Mouse (Mus musculus): ENCODE results near the gene Pi16. TPM values are rescaled to one million over a fixed set of nuclear protein-coding genes. Genes with fewer than 3 reads are reported as not detected.

The Pi16 gene
- polyA plus RNA-seq, 1 experiment: 0.61 TPM

DNA sequence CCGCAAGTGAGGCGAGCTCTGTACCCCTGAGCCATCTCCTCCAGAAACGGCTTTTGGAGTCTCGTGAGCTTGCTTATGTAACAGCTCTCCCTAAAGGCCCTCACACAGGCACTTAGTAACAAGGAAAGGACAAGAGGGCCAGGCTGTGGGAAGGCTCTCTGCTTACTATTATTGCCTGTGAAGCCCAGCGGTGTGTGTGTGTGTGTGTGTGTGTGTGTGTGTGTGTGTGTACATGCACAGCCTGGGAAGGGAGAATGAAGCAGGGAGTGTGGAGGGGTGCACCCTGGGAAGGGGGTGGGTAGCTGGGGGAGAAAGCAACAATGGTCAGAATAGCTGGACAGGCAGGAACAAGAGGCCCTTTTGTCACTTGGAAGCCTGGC, 38.0 kb downstream of the Pi16 start:
- Histone ChIP-seq H3K4me1 (ENCODE audit: control insufficient read depth, insufficient read depth, low read length) (no peaks in the 10 kb centered on the region), H3K27ac (ENCODE audit: insufficient read depth, low read length) (no peak overlapping the region), H3K4me3 (ENCODE audit: insufficient read depth, low read length) (no peak overlapping the region)
- TF ChIP-seq CTCF (IDR thresholded peaks at IDR 0.05; ENCODE audit: borderline replicate concordance, insufficient read depth, low read length) (no peak), POLR2A (IDR thresholded peaks at IDR 0.05; ENCODE audit: low read depth, low read length) (no peak)

DNA sequence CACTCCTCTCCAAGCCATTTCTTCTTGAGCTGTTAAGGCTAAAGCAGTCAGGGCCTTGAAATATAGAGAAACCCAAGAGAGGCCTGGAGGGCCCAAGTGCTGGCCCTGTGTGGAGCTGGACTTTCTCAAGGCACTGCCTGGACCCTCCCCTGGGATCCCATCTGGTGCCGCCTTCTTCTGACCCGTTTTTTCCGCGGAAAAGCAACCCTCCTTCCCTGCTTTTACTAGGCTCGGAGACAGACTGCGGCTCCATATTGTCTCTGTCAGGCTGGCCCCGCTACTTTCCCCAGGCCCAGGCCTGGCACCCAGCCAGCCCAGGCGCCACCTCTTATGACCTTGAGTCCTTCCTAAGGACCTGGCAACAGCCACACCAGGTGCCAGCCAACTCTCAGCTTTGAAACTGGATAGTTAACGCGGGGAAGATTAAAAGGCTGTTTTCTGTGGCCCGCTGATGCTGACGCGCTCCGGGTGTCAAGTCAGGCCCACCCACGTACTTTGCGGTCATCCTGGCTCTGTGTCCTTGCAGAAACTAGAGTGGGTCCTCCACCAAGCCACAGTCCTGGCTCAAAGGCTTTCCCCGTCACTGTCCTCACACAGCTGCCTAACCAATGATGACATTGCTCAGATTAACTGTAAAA, 38.5 kb downstream of the Pi16 start:
- TF ChIP-seq CTCF (IDR thresholded peaks at IDR 0.05; ENCODE audit: borderline replicate concordance, insufficient read depth, low read length) (no peak), POLR2A (IDR thresholded peaks at IDR 0.05; ENCODE audit: low read depth, low read length) (no peak)
- no peak overlapping the region for H3K27ac ChIP-seq (ENCODE audit: insufficient read depth, low read length)

DNA sequence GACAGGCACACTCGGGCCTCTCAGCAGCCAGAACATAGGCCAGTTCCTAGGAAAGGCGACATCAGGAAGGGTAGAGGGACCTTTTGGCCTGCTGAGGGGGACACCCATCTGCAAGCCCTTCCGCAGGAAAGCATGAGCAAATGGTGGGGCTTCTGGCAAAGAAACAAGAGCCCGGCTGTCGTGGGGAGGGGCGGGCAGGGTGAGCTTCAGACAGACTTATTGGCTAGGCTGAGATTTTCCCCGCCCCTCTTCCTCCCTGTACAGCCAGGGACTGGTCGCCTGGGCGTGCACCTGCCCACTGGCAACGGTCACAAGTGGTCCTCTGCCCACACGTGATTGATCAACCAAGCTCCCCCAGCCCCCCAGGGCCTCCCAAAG, 39.0 kb downstream of the Pi16 start:
- no peak for TF ChIP-seq POLR2A (IDR thresholded peaks at IDR 0.05; ENCODE audit: low read depth, low read length)
- no peak for TF ChIP-seq CTCF (IDR thresholded peaks at IDR 0.05; ENCODE audit: borderline replicate concordance, insufficient read depth, low read length)
- H3K4me1 ChIP-seq (ENCODE audit: control insufficient read depth, insufficient read depth, low read length): no peaks in the 10 kb centered on the region
- H3K27ac ChIP-seq (ENCODE audit: insufficient read depth, low read length): no peak overlapping the region
- H3K4me3 ChIP-seq (ENCODE audit: insufficient read depth, low read length): no peak overlapping the region

More for the DNA sequence above, 38.5 kb downstream of the Pi16 start:
- no peak overlapping the region for H3K4me3 ChIP-seq (ENCODE audit: insufficient read depth, low read length)
- H3K4me1 ChIP-seq (ENCODE audit: control insufficient read depth, insufficient read depth, low read length): no peaks in the 10 kb centered on the region

DNA sequence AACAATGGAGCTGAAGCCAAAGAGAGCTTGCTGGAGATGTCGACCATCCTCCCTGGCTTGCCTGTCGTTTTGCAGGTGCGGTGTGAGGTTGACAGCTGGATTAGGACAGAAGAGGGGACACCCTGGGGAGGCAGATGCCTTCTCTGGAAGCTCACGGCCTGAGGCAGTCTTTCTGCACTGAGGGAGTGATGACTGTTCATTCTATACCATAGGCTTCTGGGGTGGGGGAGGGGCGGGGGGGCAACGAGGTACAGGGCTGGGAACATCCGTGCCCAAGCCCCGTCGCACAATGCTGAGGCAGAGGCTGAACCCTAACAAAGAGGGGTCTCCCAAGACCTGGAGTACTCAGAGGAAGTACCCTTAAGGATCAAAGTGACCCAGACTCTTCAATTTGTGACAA, 39.4 kb downstream of the Pi16 start:
- Histone ChIP-seq H3K4me3 (ENCODE audit: insufficient read depth, low read length) (no peak overlapping the region), H3K4me1 (ENCODE audit: control insufficient read depth, insufficient read depth, low read length) (no peaks in the 10 kb centered on the region), H3K27ac (ENCODE audit: insufficient read depth, low read length) (no peak overlapping the region)
- TF ChIP-seq POLR2A (IDR thresholded peaks at IDR 0.05; ENCODE audit: low read depth, low read length) (no peak), CTCF (IDR thresholded peaks at IDR 0.05; ENCODE audit: borderline replicate concordance, insufficient read depth, low read length) (no peak)

DNA sequence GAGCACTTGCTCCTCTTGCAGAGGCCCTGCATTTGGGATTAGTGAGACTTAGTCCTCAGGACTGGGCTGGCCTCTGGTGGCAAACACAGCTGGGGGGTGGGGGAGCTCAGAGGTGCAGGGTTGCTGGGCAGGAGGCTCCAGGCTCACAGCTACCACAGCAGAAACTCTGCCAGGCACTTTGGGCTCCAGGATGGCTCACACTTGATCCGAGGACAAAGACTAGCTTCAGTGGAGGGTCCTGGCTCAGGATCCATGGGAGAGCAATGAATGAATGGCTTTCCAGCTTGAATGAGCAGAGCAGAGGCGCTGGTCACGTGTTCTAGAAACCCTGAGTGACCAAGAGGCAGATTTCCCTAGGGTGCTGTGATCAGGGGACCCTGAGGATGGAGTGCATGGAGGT, 41.4 kb downstream of the Pi16 start:
- no peak for TF ChIP-seq CTCF (IDR thresholded peaks at IDR 0.05; ENCODE audit: borderline replicate concordance, insufficient read depth, low read length)
- no peak for TF ChIP-seq POLR2A (IDR thresholded peaks at IDR 0.05; ENCODE audit: low read depth, low read length)
- no peak overlapping the region for H3K4me3 ChIP-seq (ENCODE audit: insufficient read depth, low read length)
- no peaks in the 10 kb centered on the region for H3K4me1 ChIP-seq (ENCODE audit: control insufficient read depth, insufficient read depth, low read length)
- no peak overlapping the region for H3K27ac ChIP-seq (ENCODE audit: insufficient read depth, low read length)

DNA sequence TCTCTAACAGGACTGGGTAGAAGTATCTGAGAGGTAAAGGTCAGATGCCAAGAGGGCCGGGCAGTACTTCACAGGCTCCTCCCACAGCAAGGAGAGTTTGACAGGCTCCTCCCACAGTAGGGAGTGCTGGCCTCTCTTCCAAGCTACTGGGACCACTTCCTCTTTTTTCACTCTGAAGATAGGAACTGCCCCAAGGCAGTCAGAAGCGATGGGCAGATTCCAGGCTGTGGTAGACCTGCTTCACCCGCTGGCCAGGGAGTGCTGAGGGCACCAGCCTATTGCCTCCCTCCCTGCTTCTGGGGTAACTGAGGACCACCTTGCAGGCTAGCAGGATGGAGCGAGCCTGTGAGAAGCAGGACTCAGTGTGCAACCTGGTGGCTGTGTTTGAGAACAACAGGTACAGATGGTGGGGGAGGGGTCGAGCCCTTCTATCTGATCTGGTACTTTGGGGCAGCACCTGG, 43.3 kb downstream of the Pi16 start, which contains the start of gene Fgd2:
Gene Fgd2 (plus strand): TSS at position 154 of the 461 bp plus-strand sequence.
- H3K27ac ChIP-seq (ENCODE audit: insufficient read depth, low read length): no peak within 1 kb of the TSS
- TF ChIP-seq CTCF (IDR thresholded peaks at IDR 0.05; ENCODE audit: borderline replicate concordance, insufficient read depth, low read length) (no peak; the same call in 1 of the 2 replicates), POLR2A (IDR thresholded peaks at IDR 0.05; ENCODE audit: low read depth, low read length) (no peak)
- H3K4me1 ChIP-seq (ENCODE audit: control insufficient read depth, insufficient read depth, low read length): no peaks in the 10 kb centered on the region

DNA sequence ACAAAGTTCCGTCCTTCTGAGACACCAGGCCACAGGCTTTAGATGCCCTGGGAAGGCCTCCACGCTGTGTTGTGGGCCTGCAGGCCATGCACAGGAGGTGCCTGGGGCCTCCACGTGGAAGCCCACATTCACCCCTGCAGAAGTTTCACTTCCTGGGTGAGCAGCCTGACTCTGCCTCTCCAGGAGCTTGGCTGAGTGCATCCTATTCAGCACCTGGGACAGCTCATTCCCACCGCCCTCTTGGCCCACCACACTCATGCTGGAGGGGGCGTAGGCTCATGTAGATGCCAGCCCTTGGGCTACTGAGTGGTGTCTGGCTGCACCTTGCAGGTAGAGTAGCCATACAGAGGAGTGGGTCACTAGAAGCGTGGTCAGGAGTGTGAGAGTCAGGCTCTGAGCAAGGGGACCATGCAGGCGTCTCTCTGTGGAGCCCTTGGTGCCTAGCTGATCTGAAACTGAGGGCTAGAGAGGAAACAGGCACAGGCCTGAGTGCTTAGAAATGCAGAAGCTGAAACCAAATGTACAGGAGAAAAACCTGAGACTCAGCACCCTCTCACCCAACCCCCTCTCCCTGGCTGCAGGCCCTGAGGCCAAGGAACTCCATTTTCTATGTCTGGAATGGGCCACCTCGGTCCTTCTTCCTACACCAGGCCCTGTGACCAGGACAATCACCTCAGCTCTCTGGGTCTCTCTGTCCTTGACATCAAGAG, 44.7 kb downstream of the Pi16 start:
- H3K27ac ChIP-seq (ENCODE audit: insufficient read depth, low read length): no peak overlapping the region
- H3K4me1 ChIP-seq (ENCODE audit: control insufficient read depth, insufficient read depth, low read length): no peaks in the 10 kb centered on the region
- TF ChIP-seq CTCF (IDR thresholded peaks at IDR 0.05; ENCODE audit: borderline replicate concordance, insufficient read depth, low read length) (no peak), POLR2A (IDR thresholded peaks at IDR 0.05; ENCODE audit: low read depth, low read length) (no peak)
- no peak overlapping the region for H3K4me3 ChIP-seq (ENCODE audit: insufficient read depth, low read length)

More for the DNA sequence above, 43.3 kb downstream of the Pi16 start, which contains the start of gene Fgd2:
- no peak within 1 kb of the TSS for H3K4me3 ChIP-seq (ENCODE audit: insufficient read depth, low read length)

DNA sequence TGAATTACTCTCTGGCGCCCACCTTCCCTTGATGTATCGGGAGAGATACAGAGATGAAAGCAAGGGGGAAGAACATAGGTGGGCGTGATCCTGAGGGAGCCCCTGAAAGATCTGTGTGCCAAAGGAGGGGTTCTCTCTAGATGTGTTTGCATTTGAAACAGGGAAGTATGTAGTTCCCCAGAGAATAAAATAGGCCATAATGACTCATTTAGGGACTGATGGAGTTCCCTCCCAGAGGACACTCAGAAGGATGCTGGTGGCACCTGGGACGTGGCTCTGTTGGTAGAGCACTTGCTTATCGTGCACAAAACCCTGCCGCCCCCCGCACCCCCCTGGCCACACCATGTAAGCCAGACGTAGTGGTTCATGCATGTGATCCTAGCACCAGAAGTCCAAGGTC, 45.6 kb downstream of the Pi16 start:
- no peak for TF ChIP-seq CTCF (IDR thresholded peaks at IDR 0.05; ENCODE audit: borderline replicate concordance, insufficient read depth, low read length)
- Histone ChIP-seq H3K27ac (ENCODE audit: insufficient read depth, low read length) (no peak overlapping the region), H3K4me1 (ENCODE audit: control insufficient read depth, insufficient read depth, low read length) (no peaks in the 10 kb centered on the region), H3K4me3 (ENCODE audit: insufficient read depth, low read length) (no peak overlapping the region)

DNA sequence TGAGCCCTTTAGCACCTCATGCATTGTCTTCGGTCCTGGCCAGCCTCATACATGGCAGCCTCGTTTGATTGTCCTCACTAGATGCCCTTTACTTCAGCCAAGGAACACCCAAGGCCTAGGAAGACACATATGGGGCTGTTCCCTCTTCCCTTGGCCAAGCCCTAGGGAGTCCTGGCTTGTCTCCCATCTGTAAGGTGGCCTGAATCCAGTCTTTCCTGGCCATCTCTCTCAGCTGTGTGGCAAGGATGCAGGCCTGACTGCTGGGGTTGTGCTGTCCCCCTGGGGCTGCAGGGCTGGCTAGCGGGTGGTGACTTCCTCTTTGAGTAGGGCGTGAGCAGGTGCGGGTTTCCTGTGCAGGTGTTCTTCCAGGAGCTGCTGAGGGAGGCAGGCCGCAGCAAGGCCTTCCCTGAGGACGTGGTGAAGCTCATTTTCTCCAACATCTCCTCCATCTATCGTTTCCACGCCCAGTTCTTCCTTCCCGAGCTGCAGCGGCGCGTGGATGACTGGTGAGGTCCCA, 47.7 kb downstream of the Pi16 start:
- Histone ChIP-seq H3K4me3 (ENCODE audit: insufficient read depth, low read length) (no peak overlapping the region), H3K4me1 (ENCODE audit: control insufficient read depth, insufficient read depth, low read length) (no peaks in the 10 kb centered on the region), H3K27ac (ENCODE audit: insufficient read depth, low read length) (no peak overlapping the region)
- no peak for TF ChIP-seq CTCF (IDR thresholded peaks at IDR 0.05; ENCODE audit: borderline replicate concordance, insufficient read depth, low read length)
- no peak for TF ChIP-seq POLR2A (IDR thresholded peaks at IDR 0.05; ENCODE audit: low read depth, low read length)

DNA sequence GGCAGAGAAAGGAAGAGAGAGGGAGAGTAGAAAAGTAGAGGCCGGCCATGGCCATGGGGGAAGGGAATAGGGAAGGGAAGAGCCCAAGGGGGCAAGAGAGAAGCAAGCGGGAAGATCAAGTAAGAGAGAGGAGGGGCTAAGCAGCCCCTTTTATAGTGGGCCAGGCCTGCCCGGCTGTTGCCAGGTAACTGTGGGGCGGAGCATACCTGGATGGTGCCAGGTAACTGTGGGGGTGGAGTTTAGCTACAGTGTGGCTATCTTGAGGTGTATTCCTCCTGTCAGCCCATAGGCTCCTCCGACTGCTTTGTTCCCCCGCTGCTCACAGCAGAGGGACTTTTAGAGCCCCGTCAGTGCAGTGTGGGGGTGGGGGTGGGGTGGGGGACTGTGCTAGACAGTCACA, 51.2 kb downstream of the Pi16 start:
- Histone ChIP-seq H3K27ac (ENCODE audit: insufficient read depth, low read length) (no peak overlapping the region), H3K4me3 (ENCODE audit: insufficient read depth, low read length) (no peak overlapping the region), H3K4me1 (ENCODE audit: control insufficient read depth, insufficient read depth, low read length) (no peaks in the 10 kb centered on the region)
- no peak for TF ChIP-seq CTCF (IDR thresholded peaks at IDR 0.05; ENCODE audit: borderline replicate concordance, insufficient read depth, low read length)
- TF ChIP-seq POLR2A (IDR thresholded peaks at IDR 0.05; ENCODE audit: low read depth, low read length): no peak

Data from embryonic fibroblast, embryonic 13.5 days (primary cell).